Mouse (Mus musculus): Measurements from ENCODE around the gene Ptprc. TPM values are rescaled to one million over a fixed set of nuclear protein-coding genes. Genes with fewer than 3 reads are reported as not detected.

The Ptprc gene
- polyA plus RNA-seq, 1 experiment from 2014 or later = 5.3 TPM

DNA sequence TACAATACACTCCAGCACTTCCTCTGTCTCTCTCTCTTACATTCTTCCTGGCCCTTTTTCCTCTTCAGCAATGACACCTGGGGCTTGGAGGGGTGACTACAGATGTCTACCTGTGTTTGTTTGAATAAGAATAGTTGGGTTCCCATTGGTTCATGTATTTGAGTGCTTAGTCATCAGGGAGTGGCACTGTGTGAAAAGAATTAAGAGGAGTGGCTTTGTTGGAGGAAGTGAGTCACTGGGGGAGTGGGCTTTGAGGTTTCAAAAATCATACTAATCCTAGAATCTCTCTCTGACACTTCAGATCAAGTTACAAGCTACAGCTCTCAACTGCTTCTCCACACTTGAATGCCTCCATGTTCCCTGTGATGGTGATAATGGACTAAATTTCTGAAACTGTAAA lies 4.6 kb upstream of the Ptprc start:
- H3K27me3 ChIP-seq (replicated peaks; ENCODE audit: control insufficient read depth, insufficient read depth, low read length) = no peaks in the 10 kb centered on the region
- H3K36me3 ChIP-seq (ENCODE audit: control insufficient read depth, insufficient read depth, low read length) = no peaks in the 10 kb centered on the region
- H3K4me1 ChIP-seq (replicated peaks; ENCODE audit: control insufficient read depth, insufficient read depth, low read length) = no peaks in the 10 kb centered on the region
- H3K4me2 ChIP-seq (ENCODE audit: low read length) = no peak overlapping the region
- no peaks in the 10 kb centered on the region for H3K9me3 ChIP-seq (ENCODE audit: control insufficient read depth, low read length)
- ATAC-seq (replicated peaks; ENCODE audit: low FRiP score, low TSS enrichment, low read depth) = no peak
- DNase-seq (ENCODE audit: low spot score) = no peak
- H3K4me3 ChIP-seq (ENCODE audit: low read depth, low read length) = no peak overlapping the region
- no peak overlapping the region for H3K9ac ChIP-seq (ENCODE audit: low read length)
- no peak overlapping the region for H3K27ac ChIP-seq (ENCODE audit: low read depth)

DNA sequence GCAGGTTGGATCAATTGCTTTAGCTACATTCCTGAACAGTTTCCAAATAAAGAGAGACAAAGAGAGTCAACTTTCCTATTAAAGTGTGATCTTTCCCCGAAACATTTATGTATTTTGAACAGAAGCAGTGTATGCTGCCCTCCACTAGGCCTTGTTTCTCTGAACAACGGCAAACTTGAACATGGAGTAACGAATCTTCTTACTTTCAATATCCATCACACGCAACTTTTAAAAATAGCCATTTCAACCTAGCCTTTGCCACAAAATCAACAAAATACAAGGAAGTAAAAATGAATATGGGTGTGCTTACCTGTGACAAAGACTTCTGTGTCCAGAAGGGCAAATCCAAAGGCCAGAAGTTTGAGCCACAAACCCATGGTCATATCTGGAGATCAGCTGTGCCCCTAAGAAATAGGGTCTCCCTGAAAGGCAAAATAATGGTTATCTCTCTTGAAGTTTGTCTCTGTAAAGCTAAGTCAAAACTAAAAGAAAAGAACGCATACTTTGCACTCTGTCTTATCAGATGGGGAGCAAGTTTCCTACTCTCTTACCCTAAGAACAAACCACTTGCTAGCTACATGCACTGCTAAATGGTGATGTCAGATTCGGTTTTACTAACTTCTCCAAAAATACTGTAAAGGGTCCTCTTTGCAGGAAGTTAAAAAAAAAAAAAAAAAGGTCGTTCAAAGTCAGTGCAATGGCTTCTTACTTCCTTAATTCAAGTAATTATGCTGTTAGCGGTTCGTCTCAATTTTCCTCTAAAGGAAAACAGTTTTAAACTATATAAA lies 609 bp downstream of the Ptprc start:
- Histone ChIP-seq H3K36me3 (ENCODE audit: control insufficient read depth, insufficient read depth, low read length) (no peaks in the 10 kb centered on the region), H3K4me3 (ENCODE audit: low read depth, low read length) (no peak overlapping the region), H3K9me3 (ENCODE audit: control insufficient read depth, low read length) (no peaks in the 10 kb centered on the region), H3K27ac (ENCODE audit: low read depth) (no peak overlapping the region), H3K27me3 (replicated peaks; ENCODE audit: control insufficient read depth, insufficient read depth, low read length) (no peaks in the 10 kb centered on the region), H3K4me1 (replicated peaks; ENCODE audit: control insufficient read depth, insufficient read depth, low read length) (no peaks in the 10 kb centered on the region), H3K4me2 (ENCODE audit: low read length) (no peak overlapping the region), H3K9ac (ENCODE audit: low read length) (no peak overlapping the region)
- ATAC-seq (replicated peaks; ENCODE audit: low FRiP score, low TSS enrichment, low read depth) (no peak), DNase-seq (ENCODE audit: low spot score) (no peak)
- 84% methylated on average over 9 of the region's 9 CpGs for WGBS

DNA sequence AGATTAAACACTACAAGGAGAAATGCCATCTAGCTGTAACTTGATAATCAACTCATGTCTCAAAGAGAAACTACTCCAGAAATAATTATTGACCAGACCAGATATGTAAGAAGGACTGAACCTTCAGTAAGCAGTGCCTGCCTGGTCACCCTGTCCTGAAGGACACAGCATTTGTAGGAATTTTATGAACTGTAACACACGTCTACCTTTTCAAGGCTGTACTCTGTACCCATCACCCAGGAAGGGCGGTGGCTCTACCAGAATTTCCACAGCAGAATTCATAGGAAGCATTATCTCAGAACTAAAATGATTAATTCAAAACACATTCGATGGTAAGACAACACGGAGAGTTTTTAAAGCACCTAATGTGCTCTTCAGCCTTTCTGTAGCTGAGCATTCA lies 1.4 kb downstream of the Ptprc start:
- Histone ChIP-seq H3K27ac (ENCODE audit: low read depth) (no peak overlapping the region), H3K9ac (ENCODE audit: low read length) (no peak overlapping the region), H3K36me3 (ENCODE audit: control insufficient read depth, insufficient read depth, low read length) (no peaks in the 10 kb centered on the region), H3K4me3 (ENCODE audit: low read depth, low read length) (no peak overlapping the region), H3K27me3 (replicated peaks; ENCODE audit: control insufficient read depth, insufficient read depth, low read length) (no peaks in the 10 kb centered on the region), H3K4me2 (ENCODE audit: low read length) (no peak overlapping the region), H3K9me3 (ENCODE audit: control insufficient read depth, low read length) (no peaks in the 10 kb centered on the region), H3K4me1 (replicated peaks; ENCODE audit: control insufficient read depth, insufficient read depth, low read length) (no peaks in the 10 kb centered on the region)
- DNase-seq (ENCODE audit: low spot score) = no peak
- ATAC-seq (replicated peaks; ENCODE audit: low FRiP score, low TSS enrichment, low read depth) = no peak
- WGBS = 88% methylated on average over 4 of the region's 4 CpGs

DNA sequence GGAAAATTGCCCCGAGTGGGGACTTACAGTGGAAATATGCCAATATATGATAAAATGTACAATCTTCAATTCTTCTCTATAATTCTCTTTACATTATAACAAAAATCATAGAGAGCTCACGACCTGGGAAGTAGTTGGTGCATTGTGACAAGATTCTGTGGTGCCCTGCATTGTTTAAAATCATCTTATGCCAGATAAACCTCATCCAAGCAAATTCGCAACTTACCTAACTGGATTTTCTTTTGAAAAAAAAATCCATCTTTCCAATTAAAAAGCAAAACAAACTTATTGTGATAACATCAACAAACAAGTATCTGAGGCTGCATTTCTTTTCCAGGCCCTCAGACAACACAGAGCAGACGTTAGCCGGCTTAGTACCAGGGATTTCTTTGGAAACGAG lies 1.8 kb downstream of the Ptprc start:
- ATAC-seq (replicated peaks; ENCODE audit: low FRiP score, low TSS enrichment, low read depth) = no peak
- H3K27me3 ChIP-seq (replicated peaks; ENCODE audit: control insufficient read depth, insufficient read depth, low read length) = no peaks in the 10 kb centered on the region
- no peak overlapping the region for H3K9ac ChIP-seq (ENCODE audit: low read length)
- no peak overlapping the region for H3K27ac ChIP-seq (ENCODE audit: low read depth)
- no peaks in the 10 kb centered on the region for H3K9me3 ChIP-seq (ENCODE audit: control insufficient read depth, low read length)
- WGBS = 81% methylated on average over 6 of the region's 6 CpGs
- no peak overlapping the region for H3K4me2 ChIP-seq (ENCODE audit: low read length)
- no peaks in the 10 kb centered on the region for H3K36me3 ChIP-seq (ENCODE audit: control insufficient read depth, insufficient read depth, low read length)
- H3K4me3 ChIP-seq (ENCODE audit: low read depth, low read length) = no peak overlapping the region
- no peak for DNase-seq (ENCODE audit: low spot score)
- H3K4me1 ChIP-seq (replicated peaks; ENCODE audit: control insufficient read depth, insufficient read depth, low read length) = no peaks in the 10 kb centered on the region

DNA sequence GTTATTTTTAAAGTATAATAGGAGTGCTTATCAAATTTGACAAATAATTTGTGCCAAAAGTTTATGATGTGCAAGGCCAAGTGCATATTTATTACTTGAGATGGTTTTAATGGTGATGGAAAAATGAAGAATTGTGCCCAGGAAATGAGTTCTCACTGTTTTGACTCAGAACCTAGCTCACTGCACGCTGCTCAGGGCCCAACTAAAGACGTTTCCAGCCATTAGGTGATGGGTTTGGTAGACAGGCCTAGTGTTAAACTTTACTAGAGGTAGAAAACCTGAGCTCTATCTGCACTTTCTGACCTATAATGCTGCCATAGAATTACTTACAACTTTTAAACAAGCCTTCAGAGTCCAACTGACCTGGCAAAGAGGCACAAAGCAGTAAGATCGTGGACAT lies 3.0 kb downstream of the Ptprc start:
- DNase-seq (ENCODE audit: low spot score) (no peak), ATAC-seq (replicated peaks; ENCODE audit: low FRiP score, low TSS enrichment, low read depth) (no peak)
- Histone ChIP-seq H3K27me3 (replicated peaks; ENCODE audit: control insufficient read depth, insufficient read depth, low read length) (no peaks in the 10 kb centered on the region), H3K4me2 (ENCODE audit: low read length) (no peak overlapping the region), H3K4me3 (ENCODE audit: low read depth, low read length) (no peak overlapping the region), H3K27ac (ENCODE audit: low read depth) (no peak overlapping the region), H3K9me3 (ENCODE audit: control insufficient read depth, low read length) (no peaks in the 10 kb centered on the region), H3K36me3 (ENCODE audit: control insufficient read depth, insufficient read depth, low read length) (no peaks in the 10 kb centered on the region), H3K4me1 (replicated peaks; ENCODE audit: control insufficient read depth, insufficient read depth, low read length) (no peaks in the 10 kb centered on the region), H3K9ac (ENCODE audit: low read length) (no peak overlapping the region)
- WGBS = 70% methylated on average over 3 of the region's 3 CpGs

DNA sequence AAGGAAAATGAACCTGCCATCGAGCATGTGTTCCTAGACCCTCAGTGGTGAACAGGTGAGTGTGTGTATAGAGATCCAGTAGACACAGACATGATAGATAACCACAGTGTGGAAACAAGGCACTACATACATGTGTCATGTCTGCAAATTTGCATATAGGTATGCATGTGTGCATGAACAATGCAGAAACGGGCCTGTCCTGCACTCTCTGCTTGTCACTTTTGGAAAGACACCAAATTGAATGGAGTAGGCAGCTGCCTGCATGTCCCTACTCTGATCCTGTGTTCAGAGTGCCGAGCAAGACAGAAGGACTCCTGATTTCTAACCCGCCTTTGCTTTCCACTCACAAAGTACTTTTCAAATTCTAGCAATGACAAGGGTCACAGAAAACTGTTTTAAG lies 3.4 kb downstream of the Ptprc start:
- ATAC-seq (replicated peaks; ENCODE audit: low FRiP score, low TSS enrichment, low read depth) = no peak
- H3K36me3 ChIP-seq (ENCODE audit: control insufficient read depth, insufficient read depth, low read length) = no peaks in the 10 kb centered on the region
- no peaks in the 10 kb centered on the region for H3K9me3 ChIP-seq (ENCODE audit: control insufficient read depth, low read length)
- H3K4me1 ChIP-seq (replicated peaks; ENCODE audit: control insufficient read depth, insufficient read depth, low read length) = no peaks in the 10 kb centered on the region
- no peak overlapping the region for H3K4me2 ChIP-seq (ENCODE audit: low read length)
- H3K9ac ChIP-seq (ENCODE audit: low read length) = no peak overlapping the region
- H3K4me3 ChIP-seq (ENCODE audit: low read depth, low read length) = no peak overlapping the region
- no peak overlapping the region for H3K27ac ChIP-seq (ENCODE audit: low read depth)
- no peak for DNase-seq (ENCODE audit: low spot score)
- H3K27me3 ChIP-seq (replicated peaks; ENCODE audit: control insufficient read depth, insufficient read depth, low read length) = no peaks in the 10 kb centered on the region
- 80% methylated on average over 4 of the region's 4 CpGs for WGBS

DNA sequence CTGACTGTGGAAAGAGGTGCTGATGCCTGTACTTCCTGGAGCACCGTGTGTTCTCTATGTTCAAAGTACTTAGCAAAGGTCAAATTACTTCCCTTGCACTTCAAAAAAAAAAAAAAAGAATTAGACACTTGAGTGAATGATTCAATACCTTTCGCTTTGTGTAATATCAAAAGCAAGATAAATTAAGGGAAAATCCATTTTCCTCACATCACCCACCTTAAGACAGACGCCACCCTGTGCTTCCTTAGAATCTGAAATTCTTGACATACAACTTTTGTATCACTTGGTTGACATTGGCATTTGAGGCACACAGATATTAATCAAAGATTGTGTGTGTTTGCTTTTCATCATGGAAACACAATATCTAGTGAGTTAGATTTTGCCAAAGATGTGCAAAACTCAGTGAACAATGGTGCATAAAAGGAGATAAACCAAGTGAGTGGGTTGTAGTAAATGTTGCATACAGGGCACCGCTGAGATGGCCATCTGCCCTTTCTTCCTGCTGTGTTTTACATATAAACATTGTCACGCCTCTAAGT lies 9.2 kb downstream of the Ptprc start:
- Histone ChIP-seq H3K4me1 (replicated peaks; ENCODE audit: control insufficient read depth, insufficient read depth, low read length) (no peaks in the 10 kb centered on the region), H3K27me3 (replicated peaks; ENCODE audit: control insufficient read depth, insufficient read depth, low read length) (no peaks in the 10 kb centered on the region), H3K27ac (ENCODE audit: low read depth) (no peak overlapping the region), H3K36me3 (ENCODE audit: control insufficient read depth, insufficient read depth, low read length) (no peaks in the 10 kb centered on the region), H3K4me2 (ENCODE audit: low read length) (no peak overlapping the region), H3K9me3 (ENCODE audit: control insufficient read depth, low read length) (no peaks in the 10 kb centered on the region), H3K4me3 (ENCODE audit: low read depth, low read length) (no peak overlapping the region), H3K9ac (ENCODE audit: low read length) (no peak overlapping the region)
- no peak for DNase-seq (ENCODE audit: low spot score)
- WGBS = 67% methylated on average over 5 of the region's 5 CpGs
- no peak for ATAC-seq (replicated peaks; ENCODE audit: low FRiP score, low TSS enrichment, low read depth)

DNA sequence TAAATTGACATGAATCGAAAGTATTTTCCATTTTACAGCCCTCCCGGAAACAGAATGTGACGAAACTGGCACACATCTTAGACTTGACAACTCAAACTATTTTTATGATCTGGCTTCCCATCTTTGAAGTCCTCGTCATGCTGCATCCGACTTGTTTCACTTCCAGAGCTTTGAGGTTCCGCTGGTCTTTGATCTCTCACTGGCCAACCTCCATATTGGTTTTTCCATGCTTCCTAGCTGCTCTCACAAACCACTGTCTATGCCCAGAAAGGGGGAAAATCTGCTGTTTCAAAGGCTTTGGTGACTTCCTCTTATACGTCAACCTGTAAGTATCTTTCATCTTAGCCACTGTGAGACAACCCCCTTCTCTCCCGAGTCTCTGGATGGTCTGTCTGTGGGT lies 12.9 kb downstream of the Ptprc start:
- H3K4me2 ChIP-seq (ENCODE audit: low read length) = no peak overlapping the region
- no peak for ATAC-seq (replicated peaks; ENCODE audit: low FRiP score, low TSS enrichment, low read depth)
- H3K4me1 ChIP-seq (replicated peaks; ENCODE audit: control insufficient read depth, insufficient read depth, low read length) = no peaks in the 10 kb centered on the region
- no peak overlapping the region for H3K9ac ChIP-seq (ENCODE audit: low read length)
- DNase-seq (ENCODE audit: low spot score) = no peak
- H3K36me3 ChIP-seq (ENCODE audit: control insufficient read depth, insufficient read depth, low read length) = no peaks in the 10 kb centered on the region
- H3K4me3 ChIP-seq (ENCODE audit: low read depth, low read length) = no peak overlapping the region
- 84% methylated on average over 8 of the region's 8 CpGs for WGBS
- H3K9me3 ChIP-seq (ENCODE audit: control insufficient read depth, low read length) = no peaks in the 10 kb centered on the region
- no peak overlapping the region for H3K27ac ChIP-seq (ENCODE audit: low read depth)
- H3K27me3 ChIP-seq (replicated peaks; ENCODE audit: control insufficient read depth, insufficient read depth, low read length) = no peaks in the 10 kb centered on the region

DNA sequence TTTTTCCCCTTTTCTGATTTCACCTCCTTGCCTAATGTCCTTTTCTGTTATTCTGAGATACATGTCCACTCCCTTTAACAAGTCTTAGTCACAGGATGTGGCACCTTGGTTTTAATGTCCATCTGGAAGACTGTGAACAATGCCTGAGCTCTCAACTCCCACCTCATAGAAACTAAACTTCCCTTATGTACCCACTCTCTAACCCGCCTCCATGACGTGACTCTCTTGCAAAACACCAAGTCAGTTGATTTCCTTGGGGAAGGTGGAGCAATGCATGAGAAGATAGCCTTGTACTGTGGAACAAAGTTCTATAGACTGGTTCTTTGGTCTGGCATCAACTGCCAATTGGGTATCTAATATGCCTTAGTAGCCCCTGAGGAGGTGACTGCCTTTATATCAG lies 16.6 kb downstream of the Ptprc start:
- no peaks in the 10 kb centered on the region for H3K36me3 ChIP-seq (ENCODE audit: control insufficient read depth, insufficient read depth, low read length)
- H3K27me3 ChIP-seq (replicated peaks; ENCODE audit: control insufficient read depth, insufficient read depth, low read length) = no peaks in the 10 kb centered on the region
- no peak overlapping the region for H3K27ac ChIP-seq (ENCODE audit: low read depth)
- no peak overlapping the region for H3K4me2 ChIP-seq (ENCODE audit: low read length)
- H3K9me3 ChIP-seq (ENCODE audit: control insufficient read depth, low read length) = no peaks in the 10 kb centered on the region
- WGBS = 88% methylated on average over 2 of the region's 2 CpGs
- no peak overlapping the region for H3K4me3 ChIP-seq (ENCODE audit: low read depth, low read length)
- no peak for ATAC-seq (replicated peaks; ENCODE audit: low FRiP score, low TSS enrichment, low read depth)
- no peak for DNase-seq (ENCODE audit: low spot score)
- H3K9ac ChIP-seq (ENCODE audit: low read length) = no peak overlapping the region
- H3K4me1 ChIP-seq (replicated peaks; ENCODE audit: control insufficient read depth, insufficient read depth, low read length) = no peaks in the 10 kb centered on the region

Data from intestine, embryonic 14.5 days (tissue).